In the genomic region with DNA sequence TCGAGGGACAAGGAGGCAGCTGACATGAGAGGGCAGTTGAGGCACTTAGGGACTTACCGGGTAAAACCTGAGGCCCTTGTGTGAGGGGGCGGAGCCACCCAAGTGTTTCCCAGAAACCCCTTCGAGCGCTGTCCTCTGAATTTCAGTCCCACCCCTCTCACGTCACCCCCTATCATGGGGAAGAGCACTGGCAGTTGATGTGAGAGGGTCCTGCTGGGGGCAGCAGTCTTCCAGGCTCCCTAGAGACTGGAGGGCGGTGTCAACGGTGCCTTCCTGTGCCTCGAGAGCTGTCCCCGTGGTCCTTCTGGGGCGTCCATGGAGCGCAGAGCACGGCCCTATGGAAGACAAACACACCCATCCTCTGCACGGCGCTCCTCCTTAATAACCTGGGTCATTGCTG, we compare ENCODE assay signal across 8 mouse cellular contexts. TPM values are rescaled to one million over a fixed set of nuclear protein-coding genes. Genes with fewer than 3 reads are reported as not detected.
A peak's percentile ranks its signal among the peaks of the same experiment; 100 is the strongest.
DNase-seq lines count a peak whose midpoint lies in the region; ATAC-seq and TF ChIP-seq lines count a peak whose summit lies in the region.

No protein-coding gene starts in this region.

- intact Hi-C loops in heart, postnatal 25 days (cut with DNase I): loop anchor here (1.0 to 10.0 kb wide), 3 partner anchors 17 to 223 kb away; no protein-coding TSS in a partner anchor

- no peak overlapping the region for H3K27ac ChIP-seq in heart, embryonic 11.5 days (ENCODE audit: low read depth, low read length)
- H3K27ac ChIP-seq in bone marrow macrophage, adult 2 months (ENCODE audit: insufficient read depth, low read depth, low read length): no peak overlapping the region
- H3K27ac ChIP-seq in heart, embryonic 13.5 days (replicated peaks): 0 out of 2 replicates have a peak overlapping the region, but pooled peaks have one; percentile 78

- H3K4me2 ChIP-seq in heart, embryonic 11.5 days: peak overlapping the region; percentile 72
- H3K4me2 ChIP-seq in heart, embryonic 13.5 days: peak overlapping the region; percentile 71

- peak overlapping the region; percentile 65 for H3K9ac ChIP-seq in heart, embryonic 11.5 days (ENCODE audit: low read depth, low read length)
- peak overlapping the region; percentile 75 for H3K9ac ChIP-seq in heart, embryonic 13.5 days

- no peak for TF ChIP-seq CTCF in bone marrow macrophage, adult 2 months (IDR thresholded peaks at IDR 0.05; ENCODE audit: low read depth, low read length)

- 1% methylated on average over 15 of the region's 15 CpGs for WGBS in heart, embryonic 11.5 days (ENCODE audit: insufficient replicate concordance)
- WGBS in heart, embryonic 13.5 days: under 1% methylated on average over 15 of the region's 15 CpGs

- H3K9me3 ChIP-seq in heart, embryonic 11.5 days (replicated peaks; ENCODE audit: control insufficient read depth, low read length): no peaks in the 10 kb centered on the region
- no peaks in the 10 kb centered on the region for H3K9me3 ChIP-seq in heart, embryonic 13.5 days

- ATAC-seq in heart, embryonic 11.5 days (replicated peaks; ENCODE audit: insufficient number of reproducible peaks, low FRiP score, low TSS enrichment): peak; percentile 19; the same call in 1 of the 2 replicates
- no peak for ATAC-seq in heart, embryonic 13.5 days (ENCODE audit: extremely low read depth, insufficient number of reproducible peaks, low FRiP score, low TSS enrichment)

- no peak for DNase-seq in heart, postnatal 25 days (ENCODE audit: low spot score)
- peak; percentile 76 for DNase-seq in liver
- DNase-seq in neural tube, embryonic 10.5 days (ENCODE audit: extremely low spot score, low spot score): peak; percentile 66
- no peak for DNase-seq in frontal cortex, postnatal 36 days (ENCODE audit: low spot score in 2 of 2)
- DNase-seq in adrenal gland, postnatal 10 days: no peak

- peaks cover 46% of the 10 kb centered on the region for H3K4me1 ChIP-seq in heart, embryonic 11.5 days (ENCODE audit: control insufficient read depth, insufficient read depth, low read length)
- peaks cover 41% of the 10 kb centered on the region for H3K4me1 ChIP-seq in bone marrow macrophage, adult 2 months (ENCODE audit: control insufficient read depth, insufficient read depth, low read length)
- H3K4me1 ChIP-seq in heart, embryonic 13.5 days: peaks cover 57% of the 10 kb centered on the region

- peak overlapping the region; percentile 42 for H3K4me3 ChIP-seq in heart, embryonic 11.5 days (ENCODE audit: low read depth, low read length)
- H3K4me3 ChIP-seq in bone marrow macrophage, adult 2 months (ENCODE audit: insufficient read depth, low read length): peak overlapping the region; percentile 55
- peak overlapping the region; percentile 46 for H3K4me3 ChIP-seq in heart, embryonic 13.5 days

- no peak for TF ChIP-seq POLR2A in bone marrow macrophage, adult 2 months (IDR thresholded peaks at IDR 0.05; ENCODE audit: borderline replicate concordance, low read depth, low read length)

- no peaks in the 10 kb centered on the region for H3K36me3 ChIP-seq in heart, embryonic 11.5 days (ENCODE audit: control insufficient read depth, insufficient read depth, low read length)
- no peaks in the 10 kb centered on the region for H3K36me3 ChIP-seq in heart, embryonic 13.5 days

- H3K27me3 ChIP-seq in heart, embryonic 11.5 days (ENCODE audit: control insufficient read depth, insufficient read depth, low read length): peaks cover 40% of the 10 kb centered on the region
- peaks cover 47% of the 10 kb centered on the region for H3K27me3 ChIP-seq in heart, embryonic 13.5 days (replicated peaks)

RNA-seq across cellular contexts. Expression of gene Bcan, which starts 12.4 kb away (rescaled TPM):
- not detected in 2 replicates for polyA plus RNA-seq in heart, embryonic 11.5 days (2014; fragmentation: Nextera tagmentation; extraction: Ambion mirVana)
- total RNA-seq in heart, postnatal 25 days (2021): under 1 TPM; 0.14 to 0.26 TPM
- not detected in 2 replicates for polyA plus RNA-seq in bone marrow macrophage, adult 2 months (2012; ENCODE audit: insufficient read depth, insufficient read length, missing spikeins)
- 0.07 TPM in 1 of 2 replicates, not detected in the other for polyA plus RNA-seq in heart, embryonic 13.5 days (2015; fragmentation: Nextera tagmentation; extraction: Ambion mirVana)
- total RNA-seq in adrenal gland, postnatal 10 days (2021): 10 to 100 TPM; 18.7 to 20.0 TPM

RNA-seq across cellular contexts. Expression of gene Nes, which starts 16.8 kb away (rescaled TPM):
- 11.1 and 15.1 TPM in 2 replicates for polyA plus RNA-seq in heart, embryonic 11.5 days (2014; fragmentation: Nextera tagmentation; extraction: Ambion mirVana)
- 10 to 100 TPM; 20.9 to 25.1 TPM for total RNA-seq in heart, postnatal 25 days (2021)
- 1.4 and 1.7 TPM in 2 replicates for polyA plus RNA-seq in bone marrow macrophage, adult 2 months (2012; ENCODE audit: insufficient read depth, insufficient read length, missing spikeins)
- 18.7 and 18.9 TPM in 2 replicates for polyA plus RNA-seq in heart, embryonic 13.5 days (2015; fragmentation: Nextera tagmentation; extraction: Ambion mirVana)
- 10 to 100 TPM; 17.7 to 23.3 TPM for total RNA-seq in adrenal gland, postnatal 10 days (2021)

RNA-seq across cellular contexts. Expression of gene Crabp2, which starts 39.2 kb away (rescaled TPM):
- 24.1 and 25.1 TPM in 2 replicates for polyA plus RNA-seq in heart, embryonic 11.5 days (2014; fragmentation: Nextera tagmentation; extraction: Ambion mirVana)
- not detected for total RNA-seq in heart, postnatal 25 days (2021)
- polyA plus RNA-seq in bone marrow macrophage, adult 2 months (2012; ENCODE audit: insufficient read depth, insufficient read length, missing spikeins): not detected in 2 replicates
- polyA plus RNA-seq in heart, embryonic 13.5 days (2015; fragmentation: Nextera tagmentation; extraction: Ambion mirVana): 6.2 and 8.4 TPM in 2 replicates
- total RNA-seq in adrenal gland, postnatal 10 days (2021): under 1 TPM; 0.48 to 0.76 TPM

RNA-seq across cellular contexts. Expression of gene Hapln2, which starts 39.8 kb away (rescaled TPM):
- polyA plus RNA-seq in heart, embryonic 11.5 days (2014; fragmentation: Nextera tagmentation; extraction: Ambion mirVana): not detected in 2 replicates
- total RNA-seq in heart, postnatal 25 days (2021): not detected
- not detected in 2 replicates for polyA plus RNA-seq in bone marrow macrophage, adult 2 months (2012; ENCODE audit: insufficient read depth, insufficient read length, missing spikeins)
- not detected in 2 replicates for polyA plus RNA-seq in heart, embryonic 13.5 days (2015; fragmentation: Nextera tagmentation; extraction: Ambion mirVana)
- total RNA-seq in adrenal gland, postnatal 10 days (2021): not detected

RNA-seq across cellular contexts. Expression of gene Gpatch4, which starts 55.3 kb away (rescaled TPM):
- polyA plus RNA-seq in heart, embryonic 11.5 days (2014; fragmentation: Nextera tagmentation; extraction: Ambion mirVana): 22.1 and 23.9 TPM in 2 replicates
- 10 to 100 TPM in 1 of 2 experiments, 1 to 10 TPM in 1; 7.8 to 10.2 TPM for total RNA-seq in heart, postnatal 25 days (2021)
- 7.9 and 8.4 TPM in 2 replicates for polyA plus RNA-seq in bone marrow macrophage, adult 2 months (2012; ENCODE audit: insufficient read depth, insufficient read length, missing spikeins)
- polyA plus RNA-seq in heart, embryonic 13.5 days (2015; fragmentation: Nextera tagmentation; extraction: Ambion mirVana): 18.7 and 20.9 TPM in 2 replicates
- 10 to 100 TPM; 12.1 to 12.4 TPM for total RNA-seq in adrenal gland, postnatal 10 days (2021)

Comparison
In these comparisons a context has a peak if more than half of its experiments do, and no peak if none do; other contexts are left out.
1. DNase-seq: peak in liver (single experiment) and neural tube, embryonic 10.5 days (single experiment); none in heart, postnatal 25 days (single experiment), frontal cortex, postnatal 36 days (0 of 2) and adrenal gland, postnatal 10 days (single experiment).
2. Peak in every context shown above with its lines, with median percentiles within 50 percentile points of each other: H3K4me3 ChIP-seq.